Comparison of ENCODE assay signal across 15 mouse cellular contexts in the genomic region with DNA sequence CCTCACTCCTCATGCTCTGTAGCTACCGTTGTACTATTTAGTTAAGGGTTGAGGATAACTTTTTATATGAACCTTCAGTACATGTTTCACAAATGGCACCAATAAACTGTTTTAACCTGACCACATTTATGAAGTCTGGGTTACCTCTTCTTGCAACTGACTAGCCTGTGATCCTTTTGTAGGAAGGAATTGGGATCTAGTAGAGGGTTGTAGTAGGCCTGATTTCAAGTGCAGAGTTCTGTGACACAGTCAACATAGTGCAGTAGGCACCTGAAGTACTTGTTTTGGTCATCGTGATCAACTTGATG.
DNase-seq lines count a peak whose midpoint lies in the region; ATAC-seq and TF ChIP-seq lines count a peak whose summit lies in the region.
"Had no signal": no experiment of that assay in that cellular context is flagged by ENCODE, and none has a peak within 500 bp of the region (broad histone marks: within the 10 kb centered on the region; RNA-seq: fewer than 3 reads in every experiment).

No protein-coding gene starts in this region.

- no peaks in the 10 kb centered on the region for H3K4me1 ChIP-seq in hindbrain, embryonic 14.5 days (replicated peaks; ENCODE audit: control insufficient read depth, insufficient read depth, low read length)
- H3K4me1 ChIP-seq in hindbrain, embryonic 16.5 days (ENCODE audit: control insufficient read depth, insufficient read depth, low read depth, low read length): no peaks in the 10 kb centered on the region
- peaks cover 36% of the 10 kb centered on the region for H3K4me1 ChIP-seq in lung, embryonic 14.5 days (ENCODE audit: insufficient read depth)
- H3K4me1 ChIP-seq in brown adipose tissue, adult 24 weeks (ENCODE audit: control insufficient read depth, insufficient read depth, insufficient read length, low read length): peaks cover 17% of the 10 kb centered on the region
- H3K4me1 ChIP-seq in forebrain, embryonic 13.5 days: peaks cover under 1% of the 10 kb centered on the region; the same call in 1 of the 2 replicates

- no peak overlapping the region for H3K27ac ChIP-seq in hindbrain, embryonic 14.5 days
- no peak overlapping the region for H3K27ac ChIP-seq in hindbrain, embryonic 16.5 days (ENCODE audit: low read depth, low read length)
- H3K27ac ChIP-seq in lung, embryonic 14.5 days (ENCODE audit: low read depth): no peak overlapping the region
- H3K27ac ChIP-seq in brown adipose tissue, adult 24 weeks (replicated peaks; ENCODE audit: low read depth, low read length): 0 out of 2 replicates have a peak overlapping the region, but pooled peaks have one; percentile 7
- H3K27ac ChIP-seq in forebrain, embryonic 13.5 days: no peak overlapping the region

- peak; percentile 45 for DNase-seq in CD4-positive, CD25-positive, alpha-beta regulatory T cell, adult 2 months (ENCODE audit: low read depth, low spot score)
- no peak for DNase-seq in hindbrain, embryonic 14.5 days (ENCODE audit: low spot score)
- DNase-seq in lung, embryonic 14.5 days: no peak
- no peak for DNase-seq in lung, postnatal 14 days
- DNase-seq: cerebellum, adult 18-20 months; heart, adult 18-20 months; layer of hippocampus, adult 9-11 months; right cerebral cortex, adult 18-20 months had no signal

- no peak overlapping the region for H3K9ac ChIP-seq in hindbrain, embryonic 14.5 days
- H3K9ac ChIP-seq in hindbrain, embryonic 16.5 days (ENCODE audit: low read depth, low read length): no peak overlapping the region
- H3K9ac ChIP-seq in lung, embryonic 14.5 days: no peak overlapping the region
- no peak overlapping the region for H3K9ac ChIP-seq in forebrain, embryonic 13.5 days

- H3K4me2 ChIP-seq in hindbrain, embryonic 14.5 days (replicated peaks): peak overlapping the region; percentile 11; the same call in 1 of the 2 replicates
- no peak overlapping the region for H3K4me2 ChIP-seq in hindbrain, embryonic 16.5 days (ENCODE audit: low read length)
- H3K4me2 ChIP-seq in lung, embryonic 14.5 days: peak overlapping the region; percentile 59
- H3K4me2 ChIP-seq in forebrain, embryonic 13.5 days: no peak overlapping the region

- no peak overlapping the region for H3K4me3 ChIP-seq in hindbrain, embryonic 14.5 days (replicated peaks; ENCODE audit: low read length)
- no peak overlapping the region for H3K4me3 ChIP-seq in hindbrain, embryonic 16.5 days (ENCODE audit: low read length)
- H3K4me3 ChIP-seq in lung, embryonic 14.5 days (ENCODE audit: low read depth, low read length): no peak overlapping the region
- peak overlapping the region; percentile 55 for H3K4me3 ChIP-seq in brown adipose tissue, adult 24 weeks (ENCODE audit: insufficient read depth, low read depth, low read length)
- H3K4me3 ChIP-seq in forebrain, embryonic 13.5 days: no peak overlapping the region
- H3K4me3 ChIP-seq: megakaryocyte, embryonic 14.5 days had no signal

- TF ChIP-seq CTCF in lung, embryonic 14.5 days (IDR thresholded peaks at IDR 0.05; ENCODE audit: low read depth): no peak

- peaks cover 35% of the 10 kb centered on the region for H3K27me3 ChIP-seq in hindbrain, embryonic 14.5 days (ENCODE audit: control insufficient read depth, insufficient read depth, low read length)
- H3K27me3 ChIP-seq in hindbrain, embryonic 16.5 days (replicated peaks; ENCODE audit: control insufficient read depth, insufficient read depth, low read length): peaks cover 12% of the 10 kb centered on the region
- no peaks in the 10 kb centered on the region for H3K27me3 ChIP-seq in lung, embryonic 14.5 days (ENCODE audit: insufficient read depth, low read length)
- H3K27me3 ChIP-seq in forebrain, embryonic 13.5 days: peaks cover 58% of the 10 kb centered on the region
- H3K27me3 ChIP-seq: Patski had no signal

- no peaks in the 10 kb centered on the region for H3K9me3 ChIP-seq in hindbrain, embryonic 14.5 days (ENCODE audit: control insufficient read depth, low read length)
- H3K9me3 ChIP-seq in hindbrain, embryonic 16.5 days (ENCODE audit: control insufficient read depth, low read length): no peaks in the 10 kb centered on the region
- H3K9me3 ChIP-seq in lung, embryonic 14.5 days (ENCODE audit: low read depth, low read length): no peaks in the 10 kb centered on the region
- no peaks in the 10 kb centered on the region for H3K9me3 ChIP-seq in forebrain, embryonic 13.5 days (replicated peaks)
- H3K9me3 ChIP-seq: megakaryocyte, embryonic 14.5 days had no signal

- H3K36me3 ChIP-seq in hindbrain, embryonic 14.5 days (replicated peaks; ENCODE audit: control insufficient read depth, insufficient read depth): no peaks in the 10 kb centered on the region
- H3K36me3 ChIP-seq in hindbrain, embryonic 16.5 days (ENCODE audit: control insufficient read depth, insufficient read depth, low read length): no peaks in the 10 kb centered on the region
- H3K36me3 ChIP-seq in lung, embryonic 14.5 days (ENCODE audit: insufficient read depth): no peaks in the 10 kb centered on the region
- no peaks in the 10 kb centered on the region for H3K36me3 ChIP-seq in forebrain, embryonic 13.5 days (ENCODE audit: poor library complexity, severe bottlenecking)

- no peak for ATAC-seq in CD4-positive, CD25-positive, alpha-beta regulatory T cell, adult 4 months
- no peak for ATAC-seq in hindbrain, embryonic 14.5 days (ENCODE audit: low FRiP score)
- ATAC-seq in hindbrain, embryonic 16.5 days: no peak
- ATAC-seq in lung, embryonic 14.5 days (ENCODE audit: insufficient read depth): no peak
- no peak for ATAC-seq in forebrain, embryonic 13.5 days
- ATAC-seq: inflammation-experienced regulatory T-cells, adult 6 months; Patski had no signal

- WGBS in hindbrain, embryonic 14.5 days: 98% methylated on average over 2 of the region's 2 CpGs
- 97% methylated on average over 2 of the region's 2 CpGs for WGBS in hindbrain, embryonic 16.5 days
- WGBS in lung, embryonic 14.5 days: 70% methylated on average over 2 of the region's 2 CpGs
- WGBS in forebrain, embryonic 13.5 days: 96% methylated on average over 2 of the region's 2 CpGs

Comparison
In these comparisons a context has a peak if more than half of its experiments do, and no peak if none do; other contexts are left out.
1. H3K4me2 ChIP-seq: peak in hindbrain, embryonic 14.5 days (single experiment) and lung, embryonic 14.5 days (single experiment); none in hindbrain, embryonic 16.5 days (single experiment) and forebrain, embryonic 13.5 days (single experiment).